Mouse (Mus musculus) liver, embryonic 14.5 days (tissue): ENCODE results near the gene Bpifa3. TPM values are rescaled to one million over a fixed set of nuclear protein-coding genes. Genes with fewer than 3 reads are reported as not detected.

Experiments used
- ATAC-seq: fragments of 200-750 bp; cut with Nextera tagmentation; 2 replicates; pipeline ENCODE4 v1.8.0; 2017; ENCODE audit warnings: moderate number of reproducible peaks, mild to moderate bottlenecking, moderate library complexity; ENCODE audit not compliant: insufficient read depth
- DNase-seq, 3 experiments: peaks; one replicate each; pipeline ENCODE4 v3.0.0-alpha.2; 2012 to 2013; ENCODE audit warnings: low read depth in 3 of 3, low spot score in 3 of 3
- H3K27ac ChIP-seq: fragments of 300-500 bp; sonication (generic); 2 replicates; pipeline ENCODE4 v1.5.1; 2014; ENCODE audit warnings: moderate library complexity, mild to moderate bottlenecking, control low read depth, inconsistent platforms
- H3K27me3 ChIP-seq: fragments of 300-500 bp; sonication (generic); 2 replicates; pipeline ENCODE4 v1.6.1; 2014; ENCODE audit warnings: mild to moderate bottlenecking, low read length, moderate library complexity; ENCODE audit not compliant: control insufficient read depth, insufficient read depth
- H3K36me3 ChIP-seq: fragments of 300-500 bp; sonication (generic); replicated peaks from 2 replicates; pipeline ENCODE4 v1.6.1; 2014; ENCODE audit warnings: low read depth; ENCODE audit not compliant: control insufficient read depth, insufficient read depth
- H3K4me1 ChIP-seq, 2 experiments: fragments of 200-500 bp in 1 of 2; fragments of 300-500 bp in 1 of 2; sonication (generic) in 1 of 2; replicated peaks; 2 replicates each; pipeline ENCODE4 v1.6.1; 2012 to 2014; ENCODE audit warnings: antibody characterized with exemption in 1 of 2, inconsistent platforms in 1 of 2, low read length in 1 of 2; ENCODE audit not compliant: control insufficient read depth in 2 of 2, insufficient read depth in 2 of 2
- H3K4me2 ChIP-seq: fragments of 300-500 bp; sonication (generic); 2 replicates; pipeline ENCODE4 v1.6.1; 2014; ENCODE audit warnings: low read depth, mild to moderate bottlenecking, control low read depth, moderate library complexity
- H3K4me3 ChIP-seq, 2 experiments: fragments of 200-500 bp in 1 of 2; fragments of 300-500 bp in 1 of 2; sonication (generic) in 1 of 2; 2 replicates each; pipeline ENCODE4 v1.5.1; 2012 to 2014; ENCODE audit warnings: low read depth in 2 of 2, low read length in 2 of 2, mild to moderate bottlenecking in 2 of 2, control low read depth in 1 of 2, inconsistent platforms in 1 of 2, moderate library complexity in 1 of 2; ENCODE audit not compliant: insufficient read depth in 1 of 2
- H3K9ac ChIP-seq: fragments of 300-500 bp; sonication (generic); replicated peaks from 2 replicates; pipeline ENCODE4 v1.6.1; 2014; ENCODE audit warnings: mild to moderate bottlenecking, control low read depth, moderate library complexity
- H3K9me3 ChIP-seq: fragments of 300-500 bp; sonication (generic); 2 replicates; pipeline ENCODE4 v1.6.1; 2016; ENCODE audit warnings: low read length, mixed read lengths; ENCODE audit not compliant: control insufficient read depth
- CTCF ChIP-seq: IDR thresholded peaks from 2 replicates; pipeline ENCODE4 v1.5.1; 2016; ENCODE audit warnings: antibody characterized with exemption, low read depth, control low read depth
- EP300 ChIP-seq: IDR thresholded peaks from 2 replicates; pipeline ENCODE4 v1.6.1; 2016; ENCODE audit warnings: antibody characterized with exemption, low read depth
- WGBS: fragments of 180-500 bp; shearing (Covaris S2); extraction: QIAGEN DNeasy Blood & Tissue Kit; methylation state at CpG from one replicate; pipeline ENCODE4 v1.1.7; 2014; ENCODE audit not compliant: insufficient replicate concordance; 5-methylcytosine and 5-hydroxymethylcytosine counted together
- polyA plus RNA-seq, 2 experiments: library from polyadenylated mRNA; depleted of rRNA in 1 of 2; stranded (reverse) in 1 of 2; unstranded in 1 of 2; fragments of >200 nt; fragmentation: Nextera tagmentation in 1 of 2; extraction: Ambion mirVana in 1 of 2; gene quantifications; 2 replicates each; pipeline versions ENCODE4 v1.2.1 to v1.2.3; 2012 to 2014

Bpifa3 gene
- polyA plus RNA-seq, 2 experiments, result not detected

GRCm38 (mm10) chr2:154147496-154147895 lies 17.4 kb downstream of the Bpifa3 start:
- no peaks in the 10 kb centered on the region for H3K27me3 ChIP-seq
- 46% methylated on average over 4 of the region's 4 CpGs for WGBS
- DNase-seq, result no peak
- no peak for TF ChIP-seq EP300
- no peak for TF ChIP-seq CTCF
- no peak for ATAC-seq
- H3K27ac ChIP-seq, result no peak overlapping the region
- H3K36me3 ChIP-seq, result no peaks in the 10 kb centered on the region
- H3K4me3 ChIP-seq, result no peak overlapping the region
- no peaks in the 10 kb centered on the region for H3K9me3 ChIP-seq
- no peak overlapping the region for H3K9ac ChIP-seq
- H3K4me2 ChIP-seq, result no peak overlapping the region
- H3K4me1 ChIP-seq, result no peaks in the 10 kb centered on the region

GRCm38 (mm10) chr2:154158433-154158832 lies 28.3 kb downstream of the Bpifa3 start:
- H3K4me3 ChIP-seq, result no peak overlapping the region
- 25% methylated on average over 3 of the region's 3 CpGs for WGBS
- H3K36me3 ChIP-seq, result no peaks in the 10 kb centered on the region
- DNase-seq (peak in 2 of 3 experiments; percentile 6 to 12), ATAC-seq (no peak)
- no peaks in the 10 kb centered on the region for H3K27me3 ChIP-seq
- no peaks in the 10 kb centered on the region for H3K4me1 ChIP-seq
- peak; percentile 72 for TF ChIP-seq CTCF
- TF ChIP-seq EP300, result no peak; the same call in 1 of the 2 replicates
- no peak overlapping the region for H3K4me2 ChIP-seq
- no peak overlapping the region for H3K27ac ChIP-seq
- H3K9ac ChIP-seq, result no peak overlapping the region
- no peaks in the 10 kb centered on the region; the same call in 1 of the 2 replicates for H3K9me3 ChIP-seq

- H3K27ac ChIP-seq, result no peak within 1 kb of the TSS
- ATAC-seq (no peak), DNase-seq (no peak)
- no peak within 1 kb of the TSS for H3K4me2 ChIP-seq
- H3K9me3 ChIP-seq, result no peaks in the 10 kb centered on the region; the same call in 1 of the 2 replicates
- TF ChIP-seq EP300 (no peak), CTCF (no peak)
- H3K36me3 ChIP-seq, result no peaks in the 10 kb centered on the region
- no peaks in the 10 kb centered on the region for H3K27me3 ChIP-seq
- 59% methylated on average over 8 of the region's 8 CpGs for WGBS
- peaks cover 0 to 5% of the 10 kb centered on the region in 2 experiments; a peak in 2 of 4 replicates for H3K4me1 ChIP-seq
- no peak within 1 kb of the TSS for H3K9ac ChIP-seq
- no peak within 1 kb of the TSS for H3K4me3 ChIP-seq
Measured at GRCm38 (mm10) chr2:154162307-154162706, 32.2 kb downstream of the Bpifa3 start, which contains the start of gene Bpifa5. Gene Bpifa5, plus strand, starts transcription at chr2:154162607.

DNA sequence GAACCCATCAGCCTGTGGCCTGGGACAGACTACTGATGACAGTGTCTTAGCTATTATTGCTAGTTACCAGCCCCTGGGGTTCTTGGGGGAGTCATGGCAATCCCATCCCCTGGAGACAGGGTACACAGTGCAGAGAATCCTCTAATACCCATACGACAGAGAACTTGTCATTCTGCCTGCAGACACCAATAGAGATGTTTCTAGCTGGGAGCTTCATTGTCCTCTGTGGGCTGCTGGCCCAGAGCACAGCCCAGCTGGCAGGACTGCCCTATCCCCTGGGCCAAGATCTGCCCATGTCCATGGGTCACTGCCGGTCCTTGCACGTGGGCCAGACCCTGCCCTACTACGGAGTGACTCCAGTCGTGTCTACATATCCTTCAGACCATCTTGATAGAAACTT lies 33.2 kb downstream of the Bpifa3 start:
- H3K9me3 ChIP-seq, result no peaks in the 10 kb centered on the region; the same call in 1 of the 2 replicates
- DNase-seq (no peak), ATAC-seq (no peak)
- no peak overlapping the region for H3K9ac ChIP-seq
- H3K27ac ChIP-seq, result no peak overlapping the region
- H3K4me2 ChIP-seq, result no peak overlapping the region
- TF ChIP-seq EP300 (no peak), CTCF (no peak)
- H3K27me3 ChIP-seq, result no peaks in the 10 kb centered on the region
- H3K4me1 ChIP-seq, result peaks cover 0 to 5% of the 10 kb centered on the region in 2 experiments; a peak in 2 of 4 replicates
- H3K36me3 ChIP-seq, result no peaks in the 10 kb centered on the region
- WGBS, result 70% methylated on average over 5 of the region's 5 CpGs
- no peak overlapping the region for H3K4me3 ChIP-seq

GRCm38 (mm10) chr2:154169172-154169571 lies 39.0 kb downstream of the Bpifa3 start:
- DNase-seq, result no peak
- 42% methylated on average over 3 of the region's 3 CpGs for WGBS
- H3K27me3 ChIP-seq, result no peaks in the 10 kb centered on the region
- no peak for TF ChIP-seq EP300
- no peak for TF ChIP-seq CTCF
- no peak overlapping the region for H3K4me3 ChIP-seq
- H3K4me2 ChIP-seq, result no peak overlapping the region
- H3K4me1 ChIP-seq, result peaks cover 0 to 7% of the 10 kb centered on the region in 2 experiments; a peak in 2 of 4 replicates
- ATAC-seq, result no peak
- H3K36me3 ChIP-seq, result no peaks in the 10 kb centered on the region
- no peaks in the 10 kb centered on the region for H3K9me3 ChIP-seq
- H3K27ac ChIP-seq, result no peak overlapping the region
- no peak overlapping the region for H3K9ac ChIP-seq
